Mouse (Mus musculus) duodenum, adult 2 months (tissue): Measurements from ENCODE around the gene Slc1a4. TPM values are rescaled to one million over a fixed set of nuclear protein-coding genes. Genes with fewer than 3 reads are reported as not detected.

Source experiments
- polyA plus RNA-seq: library from polyadenylated mRNA; depleted of rRNA; stranded (reverse); fragments of >200 nt; gene quantifications from 2 replicates; pipeline ENCODE4 v1.2.3, GENCODE M21; 2012; ENCODE audit warnings: low replicate concordance; rRNA removed

Gene Slc1a4
- polyA plus RNA-seq, result 1.6 and 3.6 TPM in 2 replicates

DNA sequence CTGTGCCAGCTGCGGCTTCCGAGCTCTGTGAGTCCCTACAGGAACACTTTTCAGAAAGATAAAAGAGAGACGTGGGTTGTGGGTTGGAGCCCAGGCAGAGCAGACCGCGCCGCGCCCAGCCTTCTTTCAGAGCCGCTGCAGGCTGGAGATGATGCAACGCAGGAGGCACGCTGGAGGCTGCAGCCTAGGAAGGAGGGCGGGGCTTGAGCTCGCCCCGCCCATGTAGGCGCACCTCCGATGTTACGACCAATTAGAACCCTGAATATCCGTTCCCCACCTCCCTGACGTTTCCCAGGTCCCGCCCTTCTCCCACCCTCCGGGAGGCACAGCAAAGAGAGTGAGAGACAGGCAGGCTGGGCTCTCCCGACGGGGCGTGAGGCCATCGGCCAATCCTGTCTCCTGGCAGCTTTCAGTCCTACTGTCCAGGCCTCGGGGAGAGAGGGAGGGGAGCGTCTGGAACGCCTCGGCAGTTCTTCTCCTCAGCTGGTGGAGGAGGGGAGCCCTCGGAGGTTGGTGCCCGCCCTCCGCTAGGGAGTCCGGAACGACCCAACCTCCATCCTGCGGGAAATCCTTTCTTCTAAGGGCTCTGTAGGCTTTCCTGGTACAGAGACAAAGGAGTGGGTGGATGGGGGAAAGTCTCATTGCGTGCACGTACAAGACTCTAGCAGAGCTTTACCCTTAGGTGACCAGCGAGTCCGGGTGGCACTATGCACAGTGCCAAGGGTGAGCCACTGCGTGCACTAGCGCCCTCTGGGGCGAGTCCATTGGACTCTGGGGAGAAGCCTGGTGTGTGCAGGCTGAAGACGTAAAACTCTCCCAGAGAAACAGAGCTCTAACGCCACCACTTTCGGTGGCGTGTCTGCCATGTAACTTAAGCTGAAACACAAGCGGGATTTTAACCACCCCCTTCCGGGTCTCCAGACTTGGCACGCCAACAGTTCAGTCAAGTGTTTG is at the start of gene Slc1a4:
TSS of gene Slc1a4 (minus strand) at position 153 of the 954 bp plus-strand sequence.

Other genes with a start within 250 kb of the Slc1a4 start
- gene Actr2, start 219.8 kb downstream of the Slc1a4 start, polyA plus RNA-seq, result 4.5 and 4.8 TPM in 2 replicates
- gene Rab1a, start 131.3 kb downstream of the Slc1a4 start, polyA plus RNA-seq, result 39.2 and 55.7 TPM in 2 replicates
- gene Cep68, start 83.3 kb downstream of the Slc1a4 start, polyA plus RNA-seq, result 3.0 and 4.5 TPM in 2 replicates
- 31.4 and 32.7 TPM in 2 replicates for gene Sertad2, start 210.5 kb upstream of the Slc1a4 start, polyA plus RNA-seq